Mouse (Mus musculus): ENCODE data around the gene Prkd1. TPM values are rescaled to one million over a fixed set of nuclear protein-coding genes. Genes with fewer than 3 reads are reported as not detected.

Gene Prkd1
- total RNA-seq, 2 experiments from 2014 or later: 15.9 to 17.4 TPM

- DNase-seq (ENCODE audit: low spot score in 2 of 2): no peak
These were observed 212.2 kb downstream of the Prkd1 start for GRCm38 (mm10) chr12:50436660-50437059.

- DNase-seq (ENCODE audit: low spot score in 2 of 2): no peak
These were observed 218.7 kb downstream of the Prkd1 start for GRCm38 (mm10) chr12:50430129-50430703.

GRCm38 (mm10) chr12:50352404-50352803, 296.5 kb downstream of the Prkd1 start:
- DNase-seq (ENCODE audit: low spot score in 2 of 2): peak; percentile 30 to 36

- DNase-seq (ENCODE audit: low spot score in 2 of 2): no peak
These were observed 315.7 kb downstream of the Prkd1 start for GRCm38 (mm10) chr12:50333182-50333581.

DNA sequence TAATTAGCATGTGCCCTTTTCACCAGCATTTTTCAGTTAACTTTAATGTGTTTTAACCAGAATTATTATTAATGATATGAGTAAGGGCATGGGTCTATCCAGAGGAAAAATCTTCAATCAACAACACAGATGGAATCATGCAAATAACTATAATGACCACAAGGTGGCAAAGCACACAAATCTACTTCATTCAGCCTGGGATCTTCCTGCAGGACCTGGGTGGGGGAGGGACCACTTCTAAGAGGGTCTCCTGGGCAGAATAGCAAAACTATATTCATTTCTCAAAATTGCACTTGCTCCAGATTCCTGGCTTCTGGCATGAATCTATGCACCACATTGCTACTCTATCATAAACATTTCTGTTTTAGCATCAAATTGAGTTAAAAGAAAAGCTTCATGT, 334.3 kb downstream of the Prkd1 start:
- DNase-seq (ENCODE audit: low spot score in 2 of 2): peak in 1 of 2 experiments; percentile 40

DNA sequence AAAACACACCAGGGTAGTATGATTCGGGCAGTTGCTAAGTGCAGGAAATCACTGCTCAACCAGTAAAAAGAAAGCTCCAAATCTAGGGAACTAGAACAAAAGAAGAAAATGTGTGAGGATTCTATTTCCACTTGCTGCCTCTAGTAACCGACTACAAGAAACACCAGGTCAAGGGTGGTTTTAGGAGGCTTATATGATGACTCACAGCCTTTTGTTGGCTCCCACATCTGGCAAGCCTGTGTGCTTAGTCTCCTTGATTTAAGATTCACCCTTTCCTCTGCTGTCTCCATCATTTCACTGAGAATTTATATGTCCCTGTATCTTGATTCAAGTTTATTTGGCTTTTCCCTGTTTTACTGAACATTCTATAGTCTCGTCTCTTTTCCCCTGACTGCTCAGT, 339.6 kb downstream of the Prkd1 start:
- DNase-seq (ENCODE audit: low spot score in 2 of 2): no peak

GRCm38 (mm10) chr12:50301334-50301733, 347.6 kb downstream of the Prkd1 start:
- DNase-seq (ENCODE audit: low spot score in 2 of 2): peak; percentile 31 to 56

- DNase-seq (ENCODE audit: low spot score in 2 of 2): no peak
These were observed 352.8 kb downstream of the Prkd1 start for GRCm38 (mm10) chr12:50296067-50296466.

- no peak for DNase-seq (ENCODE audit: low spot score in 2 of 2)
These were observed 353.3 kb downstream of the Prkd1 start for GRCm38 (mm10) chr12:50295549-50295948.

GRCm38 (mm10) chr12:50292834-50293233, 356.1 kb downstream of the Prkd1 start:
- no peak for DNase-seq (ENCODE audit: low spot score in 2 of 2)

Data from layer of hippocampus, postnatal 10 days (tissue).